Mouse (Mus musculus): ENCODE measurements around the gene Col6a2. TPM values are rescaled to one million over a fixed set of nuclear protein-coding genes. Genes with fewer than 3 reads are reported as not detected.
A peak's percentile ranks its signal among the peaks of the same experiment; 100 is the strongest.

Col6a2 gene
- polyA plus RNA-seq, 1 experiment: 63.3 TPM

- no peaks in the 10 kb centered on the region for H3K27me3 ChIP-seq (ENCODE audit: control insufficient read depth, insufficient read depth, insufficient read length)
- H3ac ChIP-seq (ENCODE audit: control insufficient read depth, insufficient read length): no peak overlapping the region
- no peak overlapping the region for H3K4me3 ChIP-seq
- H3K4me2 ChIP-seq (ENCODE audit: low read depth): no peak overlapping the region
- no peaks in the 10 kb centered on the region for H3K36me3 ChIP-seq (ENCODE audit: control insufficient read depth, insufficient read depth)
- TF ChIP-seq POLR2AphosphoS2 (IDR thresholded peaks at IDR 0.05; ENCODE audit: insufficient read length, low read depth): no peak
- TF ChIP-seq MAX (IDR thresholded peaks at IDR 0.05; ENCODE audit: low read depth): no peak
- no peaks in the 10 kb centered on the region for H3K79me2 ChIP-seq (ENCODE audit: control insufficient read depth, insufficient read depth)
Measured at GRCm38 (mm10) chr10:76636026-76636425, 12.6 kb upstream of the Col6a2 start.

- TF ChIP-seq REST (IDR thresholded peaks at IDR 0.05; ENCODE audit: insufficient read depth, insufficient read length) (no peak), USF1 (IDR thresholded peaks at IDR 0.05; ENCODE audit: low read depth) (no peak), MAX (IDR thresholded peaks at IDR 0.05; ENCODE audit: low read depth) (no peak), TCF3 (IDR thresholded peaks at IDR 0.05; ENCODE audit: insufficient read length, low read depth) (no peak), MYOD1 (IDR thresholded peaks at IDR 0.05; ENCODE audit: control insufficient read depth in 1 of 3, insufficient read length in 2 of 3, low read depth in 2 of 3) (no peak), POLR2A (IDR thresholded peaks at IDR 0.05; ENCODE audit: insufficient read length, low read depth) (no peak), E2F4 (IDR thresholded peaks at IDR 0.05; ENCODE audit: insufficient read depth) (no peak), SRF (IDR thresholded peaks at IDR 0.05; ENCODE audit: control insufficient read depth, insufficient read length, low read depth) (no peak), MYOG (IDR thresholded peaks at IDR 0.05; ENCODE audit: control insufficient read depth in 1 of 3, insufficient read depth in 1 of 3, insufficient read length in 2 of 3, low read depth in 2 of 3) (no peak), TCF12 (IDR thresholded peaks at IDR 0.05; ENCODE audit: insufficient read depth, poor library complexity, severe bottlenecking) (no peak), CEBPB (IDR thresholded peaks at IDR 0.05; ENCODE audit: insufficient read depth, poor library complexity, severe bottlenecking) (no peak), POLR2AphosphoS2 (IDR thresholded peaks at IDR 0.05; ENCODE audit: insufficient read length, low read depth) (no peak)
- H3K4me3 ChIP-seq: no peak overlapping the region
- H3K4me2 ChIP-seq (ENCODE audit: low read depth): peak overlapping the region; percentile 42
- H3K36me3 ChIP-seq (ENCODE audit: control insufficient read depth, insufficient read depth): no peaks in the 10 kb centered on the region
- H3K79me2 ChIP-seq (ENCODE audit: control insufficient read depth, insufficient read depth): no peaks in the 10 kb centered on the region
- H3ac ChIP-seq (ENCODE audit: control insufficient read depth, insufficient read length): no peak overlapping the region
- H3K27me3 ChIP-seq (ENCODE audit: control insufficient read depth, insufficient read depth, insufficient read length): no peaks in the 10 kb centered on the region
Measured at GRCm38 (mm10) chr10:76634584-76634983, 11.2 kb upstream of the Col6a2 start.

DNA sequence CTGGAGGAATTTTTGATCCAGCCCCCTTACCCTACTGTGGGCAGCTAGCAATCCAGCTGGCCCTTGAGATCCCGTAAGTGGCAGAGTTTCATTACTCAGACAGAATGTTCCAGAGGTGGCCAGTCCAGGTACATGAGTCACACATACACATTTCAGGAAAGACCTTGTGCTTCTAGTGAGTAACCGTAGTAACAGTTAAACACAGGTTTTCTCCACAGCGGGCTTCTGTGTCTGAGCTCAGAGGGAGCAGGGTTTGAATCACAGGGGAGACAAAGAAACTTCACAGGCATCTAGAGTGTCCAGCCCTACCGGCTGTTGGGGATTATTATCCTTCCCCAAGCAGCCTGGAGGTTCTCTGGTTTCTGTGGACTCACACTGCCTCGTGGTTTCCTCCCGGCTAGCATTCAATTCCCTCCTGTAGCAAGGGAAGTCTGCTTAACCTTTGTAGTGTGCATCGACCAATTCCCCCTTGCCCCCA, 10.7 kb upstream of the Col6a2 start:
- no peaks in the 10 kb centered on the region for H3K27me3 ChIP-seq (ENCODE audit: control insufficient read depth, insufficient read depth, insufficient read length)
- H3K36me3 ChIP-seq (ENCODE audit: control insufficient read depth, insufficient read depth): no peaks in the 10 kb centered on the region
- peak overlapping the region; percentile 42 for H3K4me2 ChIP-seq (ENCODE audit: low read depth)
- H3K4me3 ChIP-seq: no peak overlapping the region
- TF ChIP-seq MAX (IDR thresholded peaks at IDR 0.05; ENCODE audit: low read depth): no peak
- TF ChIP-seq REST (IDR thresholded peaks at IDR 0.05; ENCODE audit: insufficient read depth, insufficient read length): no peak
- no peak for TF ChIP-seq USF1 (IDR thresholded peaks at IDR 0.05; ENCODE audit: low read depth)
- no peak for TF ChIP-seq TCF3 (IDR thresholded peaks at IDR 0.05; ENCODE audit: insufficient read length, low read depth)
- TF ChIP-seq E2F4 (IDR thresholded peaks at IDR 0.05; ENCODE audit: insufficient read depth): no peak
- TF ChIP-seq POLR2A (IDR thresholded peaks at IDR 0.05; ENCODE audit: insufficient read length, low read depth): no peak
- no peak for TF ChIP-seq MYOD1 (IDR thresholded peaks at IDR 0.05; ENCODE audit: control insufficient read depth in 1 of 3, insufficient read length in 2 of 3, low read depth in 2 of 3)
- TF ChIP-seq TCF12 (IDR thresholded peaks at IDR 0.05; ENCODE audit: insufficient read depth, poor library complexity, severe bottlenecking): no peak
- no peak for TF ChIP-seq CEBPB (IDR thresholded peaks at IDR 0.05; ENCODE audit: insufficient read depth, poor library complexity, severe bottlenecking)
- no peak for TF ChIP-seq SRF (IDR thresholded peaks at IDR 0.05; ENCODE audit: control insufficient read depth, insufficient read length, low read depth)
- H3K79me2 ChIP-seq (ENCODE audit: control insufficient read depth, insufficient read depth): no peaks in the 10 kb centered on the region
- H3ac ChIP-seq (ENCODE audit: control insufficient read depth, insufficient read length): no peak overlapping the region

GRCm38 (mm10) chr10:76632630-76633029, 9.2 kb upstream of the Col6a2 start:
- no peak overlapping the region for H3K4me2 ChIP-seq (ENCODE audit: low read depth)
- TF ChIP-seq REST (IDR thresholded peaks at IDR 0.05; ENCODE audit: insufficient read depth, insufficient read length) (no peak), TCF12 (IDR thresholded peaks at IDR 0.05; ENCODE audit: insufficient read depth, poor library complexity, severe bottlenecking) (no peak), MYOD1 (IDR thresholded peaks at IDR 0.05; ENCODE audit: control insufficient read depth in 1 of 3, insufficient read length in 2 of 3, low read depth in 2 of 3) (no peak), USF1 (IDR thresholded peaks at IDR 0.05; ENCODE audit: low read depth) (no peak), SRF (IDR thresholded peaks at IDR 0.05; ENCODE audit: control insufficient read depth, insufficient read length, low read depth) (no peak), CEBPB (IDR thresholded peaks at IDR 0.05; ENCODE audit: insufficient read depth, poor library complexity, severe bottlenecking) (no peak), MYOG (IDR thresholded peaks at IDR 0.05; ENCODE audit: control insufficient read depth in 1 of 3, insufficient read depth in 1 of 3, insufficient read length in 2 of 3, low read depth in 2 of 3) (no peak), E2F4 (IDR thresholded peaks at IDR 0.05; ENCODE audit: insufficient read depth) (no peak), MAX (IDR thresholded peaks at IDR 0.05; ENCODE audit: low read depth) (no peak), POLR2A (IDR thresholded peaks at IDR 0.05; ENCODE audit: insufficient read length, low read depth) (no peak), POLR2AphosphoS2 (IDR thresholded peaks at IDR 0.05; ENCODE audit: insufficient read length, low read depth) (no peak), TCF3 (IDR thresholded peaks at IDR 0.05; ENCODE audit: insufficient read length, low read depth) (no peak)
- H3ac ChIP-seq (ENCODE audit: control insufficient read depth, insufficient read length): no peak overlapping the region
- H3K79me2 ChIP-seq (ENCODE audit: control insufficient read depth, insufficient read depth): no peaks in the 10 kb centered on the region
- H3K27me3 ChIP-seq (ENCODE audit: control insufficient read depth, insufficient read depth, insufficient read length): no peaks in the 10 kb centered on the region
- H3K4me3 ChIP-seq: no peak overlapping the region
- H3K36me3 ChIP-seq (ENCODE audit: control insufficient read depth, insufficient read depth): no peaks in the 10 kb centered on the region

DNA sequence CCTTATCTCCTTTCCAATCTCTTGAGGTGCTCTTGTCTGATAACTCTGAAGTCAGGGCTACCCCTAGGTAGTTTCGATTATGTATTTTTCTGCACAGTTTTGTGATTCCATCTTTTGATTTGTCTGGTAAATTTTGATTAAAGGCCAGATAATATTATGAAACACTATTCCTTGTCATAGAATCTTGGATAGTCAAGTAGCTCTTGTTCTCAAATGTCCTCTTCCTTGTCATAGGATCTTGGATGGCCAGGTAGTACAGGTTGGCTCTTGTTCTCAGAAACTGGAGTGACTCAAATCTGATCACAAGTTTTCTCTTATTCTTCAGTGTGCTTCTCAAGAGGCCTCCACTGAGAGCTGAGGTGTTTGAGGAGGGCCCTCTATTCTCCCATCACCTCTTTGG, 7.2 kb upstream of the Col6a2 start:
- Histone ChIP-seq H3ac (ENCODE audit: control insufficient read depth, insufficient read length) (no peak overlapping the region), H3K36me3 (ENCODE audit: control insufficient read depth, insufficient read depth) (no peaks in the 10 kb centered on the region), H3K4me3 (no peak overlapping the region), H3K27me3 (ENCODE audit: control insufficient read depth, insufficient read depth, insufficient read length) (no peaks in the 10 kb centered on the region), H3K4me2 (ENCODE audit: low read depth) (no peak overlapping the region), H3K79me2 (ENCODE audit: control insufficient read depth, insufficient read depth) (no peaks in the 10 kb centered on the region)
- no peak for TF ChIP-seq REST (IDR thresholded peaks at IDR 0.05; ENCODE audit: insufficient read depth, insufficient read length)
- no peak for TF ChIP-seq MYOD1 (IDR thresholded peaks at IDR 0.05; ENCODE audit: control insufficient read depth in 1 of 3, insufficient read length in 2 of 3, low read depth in 2 of 3)
- no peak for TF ChIP-seq CEBPB (IDR thresholded peaks at IDR 0.05; ENCODE audit: insufficient read depth, poor library complexity, severe bottlenecking)
- no peak for TF ChIP-seq MYOG (IDR thresholded peaks at IDR 0.05; ENCODE audit: control insufficient read depth in 1 of 3, insufficient read depth in 1 of 3, insufficient read length in 2 of 3, low read depth in 2 of 3)
- no peak for TF ChIP-seq E2F4 (IDR thresholded peaks at IDR 0.05; ENCODE audit: insufficient read depth)
- TF ChIP-seq POLR2A (IDR thresholded peaks at IDR 0.05; ENCODE audit: insufficient read length, low read depth): no peak
- no peak for TF ChIP-seq MAX (IDR thresholded peaks at IDR 0.05; ENCODE audit: low read depth)
- no peak for TF ChIP-seq TCF12 (IDR thresholded peaks at IDR 0.05; ENCODE audit: insufficient read depth, poor library complexity, severe bottlenecking)
- no peak for TF ChIP-seq TCF3 (IDR thresholded peaks at IDR 0.05; ENCODE audit: insufficient read length, low read depth)
- TF ChIP-seq SRF (IDR thresholded peaks at IDR 0.05; ENCODE audit: control insufficient read depth, insufficient read length, low read depth): no peak
- TF ChIP-seq POLR2AphosphoS2 (IDR thresholded peaks at IDR 0.05; ENCODE audit: insufficient read length, low read depth): no peak

Data from myocyte (in vitro differentiated cells).